Mouse (Mus musculus) midbrain, postnatal 0 days (tissue): ENCODE data around the gene 1700013F07Rik. TPM values are rescaled to one million over a fixed set of nuclear protein-coding genes. Genes with fewer than 3 reads are reported as not detected.

Experiments
- ATAC-seq: fragments of 200-750 bp; cut with Nextera tagmentation; 2 replicates; pipeline ENCODE4 v1.8.0; 2017; ENCODE audit warnings: moderate number of reproducible peaks, mild to moderate bottlenecking, moderate TSS enrichment, moderate library complexity; ENCODE audit not compliant: low FRiP score
- DNase-seq: peaks from one replicate; pipeline ENCODE4 v3.0.0-alpha.2; 2015; ENCODE audit warnings: low spot score
- H3K27ac ChIP-seq: fragments of 300-500 bp; sonication (generic); 2 replicates; pipeline ENCODE4 v1.5.1; 2014; ENCODE audit warnings: low read depth, mild to moderate bottlenecking, low read length, mixed read lengths
- H3K27me3 ChIP-seq: fragments of 300-500 bp; sonication (generic); 2 replicates; pipeline ENCODE4 v1.6.1; 2014; ENCODE audit warnings: low read length, control low read depth, mixed read lengths; ENCODE audit not compliant: insufficient read depth
- H3K36me3 ChIP-seq: fragments of 300-500 bp; sonication (generic); 2 replicates; pipeline ENCODE4 v1.6.1; 2014; ENCODE audit warnings: low read length, control low read depth, mixed read lengths; ENCODE audit not compliant: insufficient read depth
- H3K4me1 ChIP-seq: fragments of 300-500 bp; sonication (generic); 2 replicates; pipeline ENCODE4 v1.6.1; 2014; ENCODE audit warnings: mild to moderate bottlenecking, control low read depth, antibody characterized with exemption, low read length, mixed read lengths; ENCODE audit not compliant: insufficient read depth
- H3K4me2 ChIP-seq: fragments of 300-500 bp; sonication (generic); 2 replicates; pipeline ENCODE4 v1.6.1; 2014; ENCODE audit warnings: low read depth, mild to moderate bottlenecking, low read length, mixed read lengths; ENCODE audit not compliant: poor library complexity, severe bottlenecking
- H3K4me3 ChIP-seq: fragments of 300-500 bp; sonication (generic); 2 replicates; pipeline ENCODE4 v1.5.1; 2014; ENCODE audit warnings: low read depth, mild to moderate bottlenecking, low read length, moderate library complexity
- H3K9ac ChIP-seq: fragments of 300-500 bp; sonication (generic); replicated peaks from 2 replicates; pipeline ENCODE4 v1.6.1; 2014; ENCODE audit warnings: mild to moderate bottlenecking, low read length, moderate library complexity, mixed read lengths; ENCODE audit not compliant: poor library complexity, severe bottlenecking
- H3K9me3 ChIP-seq: fragments of 300-500 bp; sonication (generic); 2 replicates; pipeline ENCODE4 v1.6.1; 2016; ENCODE audit warnings: low read length, control low read depth
- CTCF ChIP-seq: IDR thresholded peaks from 2 replicates; pipeline ENCODE4 v1.5.1; 2016; ENCODE audit warnings: antibody characterized with exemption, mild to moderate bottlenecking
- WGBS: fragments of 180-500 bp; shearing (Covaris S2); extraction: QIAGEN DNeasy Blood & Tissue Kit; methylation state at CpG from one replicate; pipeline ENCODE4 v1.1.7; 2014; 5-methylcytosine and 5-hydroxymethylcytosine counted together
- polyA plus RNA-seq: library from polyadenylated mRNA; unstranded; fragments of >200 nt; fragmentation: Nextera tagmentation; extraction: Ambion mirVana; gene quantifications from 2 replicates; pipeline ENCODE4 v1.2.1, GENCODE M21; 2015
- total RNA-seq: library from RNA; depleted of rRNA; stranded (reverse); fragments of >200 nt; gene quantifications from 2 replicates; pipeline ENCODE4 v1.2.3, GENCODE M21; 2014

1700013F07Rik gene
- total and polyA plus RNA-seq, 2 experiments from 2014 or later = 2.4 to 4.4 TPM

DNA sequence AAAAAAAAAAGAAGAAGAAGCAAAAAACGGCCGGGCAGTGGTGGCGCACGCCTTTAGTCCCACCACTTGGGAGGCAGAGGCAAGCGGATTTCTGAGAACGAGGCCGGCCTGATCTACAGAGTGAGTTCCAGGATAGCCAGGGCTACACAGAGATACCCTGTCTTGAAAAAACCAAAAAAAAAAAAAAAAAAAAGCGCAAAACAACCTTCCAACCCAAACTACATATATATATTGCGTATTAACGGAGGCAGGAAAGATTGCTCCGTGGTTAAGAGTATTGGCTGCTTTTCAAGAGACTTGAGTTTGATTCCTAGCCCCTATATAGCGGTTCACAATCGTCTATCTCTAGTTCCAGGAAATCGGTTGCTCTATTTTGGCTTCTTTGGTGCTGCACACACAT lies 36.9 kb downstream of the 1700013F07Rik start:
- H3K36me3 ChIP-seq = no peaks in the 10 kb centered on the region
- no peaks in the 10 kb centered on the region for H3K9me3 ChIP-seq
- ATAC-seq (no peak), DNase-seq (no peak)
- H3K4me1 ChIP-seq = peaks cover 10% of the 10 kb centered on the region; the same call in 1 of the 2 replicates
- H3K27ac ChIP-seq = no peak overlapping the region
- WGBS = 85% methylated on average over 14 of the region's 14 CpGs
- H3K27me3 ChIP-seq = no peaks in the 10 kb centered on the region
- no peak for TF ChIP-seq CTCF
- H3K9ac ChIP-seq = no peak overlapping the region
- peak overlapping the region; percentile 65; the same call in 1 of the 2 replicates for H3K4me3 ChIP-seq
- H3K4me2 ChIP-seq = no peak overlapping the region

DNA sequence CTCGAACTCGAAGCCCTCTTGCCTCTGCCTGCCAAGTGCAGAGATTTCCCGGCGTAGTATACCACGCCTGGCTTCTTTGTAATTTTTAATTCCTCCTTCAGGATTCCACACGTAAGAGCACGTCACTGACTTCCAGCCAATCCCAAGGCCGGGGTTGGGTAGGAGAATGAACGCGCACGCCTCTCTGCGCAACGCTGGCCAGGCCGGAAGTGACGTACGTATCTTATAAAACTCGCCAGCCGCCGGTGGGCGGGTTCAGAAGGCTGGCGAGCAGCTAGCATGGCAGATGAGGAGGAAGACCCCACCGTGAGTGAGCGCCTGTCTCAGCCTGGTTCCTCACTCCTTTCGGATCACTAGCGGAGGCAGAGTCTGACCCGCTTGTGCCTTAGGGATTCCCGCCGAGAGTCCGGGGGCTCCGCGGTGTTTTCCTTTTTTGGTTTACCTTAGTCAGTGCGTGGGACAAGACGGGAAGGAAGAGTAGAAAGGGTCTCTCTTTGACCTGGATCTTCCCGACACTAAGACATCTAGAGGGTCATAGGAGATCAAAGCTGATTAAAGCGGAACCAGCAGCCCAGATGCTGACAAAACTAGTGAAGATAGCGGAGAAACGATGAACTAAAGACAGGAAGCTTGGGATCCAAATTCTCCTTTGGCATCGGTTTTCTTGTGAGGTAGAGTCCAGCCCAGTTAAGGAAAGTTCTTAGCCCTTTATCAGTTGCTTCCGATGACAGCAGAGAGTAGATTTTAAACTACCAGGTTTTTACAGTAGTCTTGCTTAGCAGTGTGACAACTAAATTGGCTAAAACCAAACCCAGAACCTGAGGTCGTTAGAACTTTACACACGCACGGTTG lies 37.7 kb downstream of the 1700013F07Rik start, which contains the start of gene Taf13:
Gene Taf13 (plus strand): TSS at position 256 of the 852 bp plus-strand sequence.
- no peaks in the 10 kb centered on the region for H3K36me3 ChIP-seq
- TF ChIP-seq CTCF = no peak
- H3K4me3 ChIP-seq = peak within 1 kb of the TSS; percentile 65
- H3K9me3 ChIP-seq = no peaks in the 10 kb centered on the region
- 1% methylated on average over 42 of the region's 42 CpGs for WGBS
- H3K9ac ChIP-seq = peak within 1 kb of the TSS; percentile 67
- peaks cover 10% of the 10 kb centered on the region; the same call in 1 of the 2 replicates for H3K4me1 ChIP-seq
- ATAC-seq = peak; percentile 99
- peak; percentile 99 for DNase-seq
- no peaks in the 10 kb centered on the region for H3K27me3 ChIP-seq
- H3K27ac ChIP-seq = peak within 1 kb of the TSS; percentile 60; the same call in 1 of the 2 replicates
- H3K4me2 ChIP-seq = peak within 1 kb of the TSS; percentile 67

DNA sequence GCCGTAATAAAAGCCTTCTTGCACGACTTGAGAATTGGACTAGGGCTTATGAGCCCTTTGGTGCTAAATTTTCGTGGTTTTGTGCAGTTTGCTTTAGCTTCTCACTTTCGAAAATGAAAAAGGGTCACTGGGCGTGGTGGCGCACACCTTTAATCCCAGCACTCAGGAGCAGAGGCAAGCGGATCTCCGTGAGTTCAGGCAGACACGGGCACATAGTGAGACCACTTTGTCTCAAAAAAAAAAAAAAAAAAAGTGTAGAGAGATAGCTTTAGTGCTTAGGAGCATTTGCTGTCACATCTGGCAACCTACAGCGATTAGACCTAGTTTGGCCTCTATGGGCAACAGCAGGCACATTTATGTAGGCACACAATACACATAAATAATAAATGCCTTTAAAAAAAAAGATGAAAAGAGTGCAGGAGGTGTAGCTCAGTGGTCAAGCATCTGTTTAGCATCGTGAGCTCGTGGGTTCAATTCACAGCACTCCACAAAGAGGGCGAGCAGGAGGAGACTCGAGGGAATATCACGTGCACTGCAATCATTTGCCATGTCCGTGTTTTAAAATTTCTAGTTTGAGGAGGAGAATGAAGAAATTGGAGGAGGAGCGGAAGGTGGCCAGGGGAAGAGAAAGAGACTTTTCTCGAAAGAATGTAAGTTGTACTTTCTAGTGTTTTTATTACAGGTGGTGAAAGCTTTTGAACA lies 38.5 kb downstream of the 1700013F07Rik start:
- H3K27ac ChIP-seq = no peak overlapping the region
- ATAC-seq = no peak
- WGBS = 33% methylated on average over 18 of the region's 18 CpGs

DNA sequence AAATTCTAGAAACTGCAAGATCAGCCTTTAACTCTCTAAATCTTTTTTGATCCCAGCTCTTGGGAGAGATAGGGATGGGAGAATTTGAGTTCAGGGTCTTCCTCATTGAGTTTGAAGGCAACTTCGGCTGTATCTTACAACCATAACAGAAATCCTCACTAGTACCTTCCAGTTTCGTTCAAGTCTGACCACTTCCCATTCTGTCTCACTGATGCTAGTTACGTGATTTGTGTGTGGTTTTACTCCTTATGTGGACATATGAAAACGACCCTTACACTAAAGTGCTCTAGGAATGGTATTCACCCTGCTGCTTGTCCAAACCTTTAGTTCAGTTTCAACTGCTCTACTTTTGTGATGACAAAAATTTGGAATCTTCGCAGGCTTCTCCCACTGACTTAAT lies 40.1 kb downstream of the 1700013F07Rik start:
- TF ChIP-seq CTCF = no peak
- peaks cover 10% of the 10 kb centered on the region; the same call in 1 of the 2 replicates for H3K4me1 ChIP-seq
- WGBS = 89% methylated on average over 5 of the region's 5 CpGs

More for the DNA sequence above, 38.5 kb downstream of the 1700013F07Rik start:
- H3K4me1 ChIP-seq = peaks cover 10% of the 10 kb centered on the region; the same call in 1 of the 2 replicates
- no peak for DNase-seq
- H3K4me2 ChIP-seq = peak overlapping the region; percentile 67
- peak overlapping the region; percentile 65 for H3K4me3 ChIP-seq
- peak overlapping the region; percentile 67; the same call in 1 of the 2 replicates for H3K9ac ChIP-seq
- TF ChIP-seq CTCF = no peak
- no peaks in the 10 kb centered on the region for H3K36me3 ChIP-seq
- H3K9me3 ChIP-seq = no peaks in the 10 kb centered on the region
- H3K27me3 ChIP-seq = no peaks in the 10 kb centered on the region

DNA sequence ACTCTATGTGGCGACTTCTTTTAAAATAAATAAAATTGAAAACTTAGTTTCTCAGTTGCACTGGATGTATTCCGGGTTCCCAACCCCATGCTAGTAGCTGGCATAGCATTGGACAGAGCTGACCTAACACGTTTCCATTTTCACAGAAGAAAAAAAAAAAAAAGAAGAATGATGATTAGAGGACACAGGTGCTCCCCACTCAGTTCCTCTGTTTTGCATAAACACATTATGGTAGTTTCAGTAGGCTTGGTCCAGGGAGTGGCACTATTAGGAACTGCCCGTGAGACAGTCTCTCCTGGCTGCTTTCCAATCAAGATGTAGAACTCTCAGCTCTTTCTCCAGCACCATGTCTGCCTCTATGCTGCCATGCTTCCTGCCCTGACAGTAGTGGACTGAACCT lies 50.6 kb downstream of the 1700013F07Rik start:
- Histone ChIP-seq H3K36me3 (no peaks in the 10 kb centered on the region), H3K4me2 (no peak overlapping the region), H3K4me1 (no peaks in the 10 kb centered on the region), H3K27ac (no peak overlapping the region), H3K9me3 (no peaks in the 10 kb centered on the region), H3K27me3 (no peaks in the 10 kb centered on the region), H3K9ac (no peak overlapping the region), H3K4me3 (no peak overlapping the region)
- no peak for ATAC-seq
- 87% methylated on average over 4 of the region's 4 CpGs for WGBS
- TF ChIP-seq CTCF = no peak
- DNase-seq = no peak

More for the DNA sequence above, 40.1 kb downstream of the 1700013F07Rik start:
- Histone ChIP-seq H3K4me3 (no peak overlapping the region), H3K36me3 (no peaks in the 10 kb centered on the region), H3K9me3 (no peaks in the 10 kb centered on the region), H3K27ac (no peak overlapping the region), H3K9ac (no peak overlapping the region), H3K4me2 (no peak overlapping the region), H3K27me3 (no peaks in the 10 kb centered on the region)
- DNase-seq = no peak
- no peak for ATAC-seq
